Mouse (Mus musculus): ENCODE data around the gene Zfp36l2.

DNA sequence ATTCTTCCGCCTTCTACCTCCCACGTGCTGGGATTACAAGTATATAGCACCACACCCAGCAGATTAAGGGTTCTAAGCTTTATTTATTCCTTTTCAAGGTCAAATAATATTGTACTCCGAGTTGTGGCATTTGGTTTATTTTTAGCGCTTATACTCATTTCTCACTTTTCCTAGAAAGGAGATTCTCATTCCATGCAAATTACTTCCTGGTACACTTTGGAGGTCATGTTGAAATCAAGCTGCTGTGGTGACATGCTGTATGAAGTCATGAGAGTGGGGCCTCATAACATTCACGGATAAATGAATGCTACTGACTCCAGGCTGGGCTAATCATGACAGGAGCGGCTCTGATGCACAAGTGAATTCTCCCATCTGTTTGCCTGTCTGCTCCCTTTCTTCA lies 38.9 kb upstream of the Zfp36l2 start:
- no peak for TF ChIP-seq POLR2A (IDR thresholded peaks at IDR 0.05; ENCODE audit: low read depth, low read length)
- TF ChIP-seq CTCF (IDR thresholded peaks at IDR 0.05; ENCODE audit: borderline replicate concordance, insufficient read depth, low read length), result no peak

All from embryonic fibroblast, embryonic 13.5 days (primary cell).